Mouse (Mus musculus) thymus, adult 2 months (tissue): ENCODE results near the gene Stradb.

Source experiments
- CTCF ChIP-seq: fragments of 200-500 bp; IDR thresholded peaks from 2 replicates; pipeline ENCODE4 v1.5.1; 2012; ENCODE audit warnings: mild to moderate bottlenecking, control low read depth, low read length, moderate library complexity, borderline replicate concordance; ENCODE audit not compliant: control insufficient read depth, poor library complexity, insufficient read depth; ENCODE audit errors: extremely low read depth
- POLR2A ChIP-seq: fragments of 200-500 bp; IDR thresholded peaks from 2 replicates; pipeline ENCODE4 v1.6.1; 2012; ENCODE audit warnings: mild to moderate bottlenecking, low read length, control low read depth, moderate library complexity; ENCODE audit not compliant: control insufficient read depth, poor library complexity, insufficient read depth; ENCODE audit errors: extremely low read depth

DNA sequence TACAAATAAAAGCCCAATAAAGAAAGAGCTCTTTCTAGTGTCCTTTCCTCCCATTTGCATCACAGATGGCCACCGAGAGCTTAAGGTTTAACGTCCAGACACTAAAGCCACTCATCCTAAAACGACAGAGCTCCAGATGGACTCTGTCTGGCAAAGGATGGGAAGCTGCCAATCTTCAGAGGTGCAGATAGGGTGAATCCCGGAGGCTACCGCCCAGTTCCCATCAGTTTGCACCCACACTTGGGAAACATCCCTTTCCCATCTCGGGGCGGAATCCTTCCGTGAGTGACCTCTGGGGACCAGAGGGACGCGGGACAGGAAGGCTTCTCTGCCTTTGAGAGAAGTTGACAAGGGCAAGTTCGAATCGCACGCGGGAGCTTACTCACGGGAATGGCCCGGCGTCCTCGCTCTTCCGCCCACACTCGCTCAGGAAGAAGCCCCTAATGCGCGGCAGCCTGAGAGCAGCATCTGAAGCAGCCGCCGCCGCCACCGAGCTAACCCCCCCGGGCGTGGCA lies 414 bp upstream of the Stradb start:
- TF ChIP-seq CTCF (0 out of 2 replicates have a peak, but pooled peaks have one; percentile 47), POLR2A (no peak)
